Comparison of ENCODE assay signal across 11 mouse cellular contexts in the genomic region with DNA sequence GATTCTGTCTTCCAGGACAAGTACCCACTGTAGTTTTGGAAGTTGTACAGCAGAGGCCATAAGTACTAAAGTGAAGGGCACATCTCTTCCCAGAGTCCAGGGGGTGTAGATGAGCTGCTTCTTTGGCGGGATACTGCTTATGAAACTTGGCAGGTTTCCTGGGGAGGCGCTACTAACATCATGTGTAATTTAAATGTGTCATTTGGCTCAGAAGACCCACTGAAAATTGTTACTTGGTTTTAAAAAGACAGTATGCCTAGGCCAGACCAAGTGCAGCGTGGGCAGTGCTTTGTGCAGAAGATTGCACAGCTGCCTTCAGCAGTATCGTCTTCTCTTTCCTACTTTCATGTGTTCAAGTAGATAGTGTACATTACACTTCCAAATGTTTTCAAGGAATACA. TPM values are rescaled to one million over a fixed set of nuclear protein-coding genes. Genes with fewer than 3 reads are reported as not detected.
DNase-seq lines count a peak whose midpoint lies in the region; ATAC-seq and TF ChIP-seq lines count a peak whose summit lies in the region.
"Had no signal": no experiment of that assay in that cellular context is flagged by ENCODE, and none has a peak within 500 bp of the region (broad histone marks: within the 10 kb centered on the region; RNA-seq: fewer than 3 reads in every experiment).

No protein-coding gene starts in this region.

- TF ChIP-seq CTCF in kidney, postnatal 0 days (IDR thresholded peaks at IDR 0.05; ENCODE audit: low read depth), result no peak

- WGBS in kidney, postnatal 0 days, result 63% methylated on average over 4 of the region's 4 CpGs
- WGBS in forebrain, embryonic 10.5 days, result 90% methylated on average over 4 of the region's 4 CpGs

- 0 out of 2 replicates have a peak overlapping the region, but pooled peaks have one; percentile 0 for H3K27ac ChIP-seq in kidney, postnatal 0 days
- no peak overlapping the region for H3K27ac ChIP-seq in forebrain, embryonic 10.5 days

- H3K9me3 ChIP-seq in kidney, postnatal 0 days (replicated peaks; ENCODE audit: low read length), result no peaks in the 10 kb centered on the region
- no peaks in the 10 kb centered on the region for H3K9me3 ChIP-seq in forebrain, embryonic 10.5 days
- H3K9me3 ChIP-seq: G1E had no signal

- 0 out of 2 replicates have a peak, but pooled peaks cover 7% of the 10 kb centered on the region for H3K36me3 ChIP-seq in kidney, postnatal 0 days (ENCODE audit: insufficient read depth, low read length)
- peaks cover 9% of the 10 kb centered on the region for H3K36me3 ChIP-seq in forebrain, embryonic 10.5 days (replicated peaks)

- peak; percentile 16 for DNase-seq in kidney, postnatal 0 days (ENCODE audit: low spot score)
- DNase-seq in kidney, adult 18-20 months, result no peak
- peak; percentile 37 for DNase-seq in gastrocnemius, adult 18-20 months (ENCODE audit: low spot score)
- DNase-seq in kidney, postnatal 14 days, result peak; percentile 27
- peak; percentile 33 for DNase-seq in right cerebral cortex, postnatal 14 days
- no peak for DNase-seq in forebrain, embryonic 10.5 days (ENCODE audit: extremely low spot score, low spot score)
- no peak for DNase-seq in spleen, postnatal 10 days (ENCODE audit: low spot score in 2 of 2)
- DNase-seq in adrenal gland, postnatal 25 days, result no peak

- H3K4me2 ChIP-seq in kidney, postnatal 0 days (ENCODE audit: low read length), result no peak overlapping the region

- H3K4me3 ChIP-seq in kidney, postnatal 0 days (replicated peaks; ENCODE audit: low read depth, low read length), result no peak overlapping the region
- H3K4me3 ChIP-seq in forebrain, embryonic 10.5 days, result no peak overlapping the region

- no peak overlapping the region for H3K9ac ChIP-seq in kidney, postnatal 0 days (ENCODE audit: low read depth, low read length)

- no peaks in the 10 kb centered on the region for H3K27me3 ChIP-seq in kidney, postnatal 0 days (ENCODE audit: insufficient read depth, low read length)
- H3K27me3 ChIP-seq in forebrain, embryonic 10.5 days (ENCODE audit: poor library complexity, severe bottlenecking), result no peaks in the 10 kb centered on the region

- no peak for ATAC-seq in kidney, postnatal 0 days (replicated peaks; ENCODE audit: low FRiP score, low read depth)

- no peaks in the 10 kb centered on the region for H3K4me1 ChIP-seq in kidney, postnatal 0 days (replicated peaks; ENCODE audit: insufficient read depth, low read length)
- no peaks in the 10 kb centered on the region for H3K4me1 ChIP-seq in forebrain, embryonic 10.5 days

RNA-seq across cellular contexts. Expression of a gene that starts 44.5 kb away (rescaled TPM):
- polyA plus RNA-seq in kidney, postnatal 0 days (2015; fragmentation: Nextera tagmentation; extraction: Ambion mirVana), result 13.9 and 14.0 TPM in 2 replicates
- 10 to 100 TPM; 26.0 to 30.2 TPM for total RNA-seq in gastrocnemius, adult 18-20 months (2021)
- polyA plus RNA-seq in forebrain, embryonic 10.5 days (2016; fragmentation: Nextera tagmentation; extraction: Ambion mirVana), result 12.0 and 12.6 TPM in 2 replicates
- total RNA-seq in adrenal gland, postnatal 25 days (2021), result 60.9 and 71.7 TPM in 2 replicates

RNA-seq across cellular contexts. Expression of a gene that starts 50.4 kb away (rescaled TPM):
- polyA plus RNA-seq in kidney, postnatal 0 days (2015; fragmentation: Nextera tagmentation; extraction: Ambion mirVana), result not detected in 2 replicates
- total RNA-seq in gastrocnemius, adult 18-20 months (2021), result not detected
- polyA plus RNA-seq in forebrain, embryonic 10.5 days (2016; fragmentation: Nextera tagmentation; extraction: Ambion mirVana), result not detected in 2 replicates
- total RNA-seq in adrenal gland, postnatal 25 days (2021), result not detected in 2 replicates
- total RNA-seq: G1E; left cerebral cortex, adult 8-10 months; neutrophil, adult 5-6 weeks had no signal
- polyA plus RNA-seq: G1E had no signal

Comparison
In these comparisons a context has a peak if more than half of its experiments do, and no peak if none do; other contexts are left out.
1. DNase-seq: peak in kidney, postnatal 0 days (single experiment), gastrocnemius, adult 18-20 months (single experiment), kidney, postnatal 14 days (single experiment) and right cerebral cortex, postnatal 14 days (single experiment); none in kidney, adult 18-20 months (single experiment), forebrain, embryonic 10.5 days (single experiment), spleen, postnatal 10 days (0 of 2) and adrenal gland, postnatal 25 days (single experiment).